Mouse (Mus musculus) splenic B cell, adult 2 months (primary cell): ENCODE data around the gene Btbd2.

Experiments used
- DNase-seq: peaks from one replicate; pipeline ENCODE4 v3.0.0-alpha.2; 2011; ENCODE audit warnings: low read depth, low spot score
- H3K27me3 ChIP-seq: 2 replicates; pipeline ENCODE4 v1.6.1; 2012; ENCODE audit warnings: mild to moderate bottlenecking, low read length, moderate library complexity, mixed read lengths; ENCODE audit not compliant: control insufficient read depth, poor library complexity, insufficient read depth, severe bottlenecking
- H3K36me3 ChIP-seq: 2 replicates; pipeline ENCODE4 v1.6.1; 2012; ENCODE audit warnings: mild to moderate bottlenecking, low read length, moderate library complexity, mixed read lengths; ENCODE audit not compliant: control insufficient read depth, poor library complexity, insufficient read depth, severe bottlenecking

Btbd2 gene

DNA sequence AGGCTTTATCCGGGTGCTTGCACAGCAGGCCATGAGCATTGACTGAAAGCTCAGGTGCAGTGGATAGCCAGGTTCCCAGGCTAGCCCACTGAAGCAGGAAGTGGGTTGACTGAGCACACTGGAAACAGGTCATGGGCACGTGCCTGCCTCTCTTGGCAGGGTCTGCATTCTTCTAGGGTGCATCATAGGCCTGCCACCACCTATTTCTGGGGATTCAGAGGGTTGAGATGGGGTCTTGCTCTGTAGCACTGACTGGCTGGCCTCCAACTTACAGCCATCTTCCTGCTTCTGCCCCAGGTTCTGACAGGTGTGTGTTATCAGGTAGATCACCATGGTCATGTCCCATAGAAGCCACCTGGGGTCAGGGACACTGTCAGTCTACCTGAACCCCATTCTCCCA, 51.9 kb downstream of the Btbd2 start:
- peaks cover 4% of the 10 kb centered on the region for H3K36me3 ChIP-seq
- no peaks in the 10 kb centered on the region for H3K27me3 ChIP-seq
- DNase-seq = no peak

DNA sequence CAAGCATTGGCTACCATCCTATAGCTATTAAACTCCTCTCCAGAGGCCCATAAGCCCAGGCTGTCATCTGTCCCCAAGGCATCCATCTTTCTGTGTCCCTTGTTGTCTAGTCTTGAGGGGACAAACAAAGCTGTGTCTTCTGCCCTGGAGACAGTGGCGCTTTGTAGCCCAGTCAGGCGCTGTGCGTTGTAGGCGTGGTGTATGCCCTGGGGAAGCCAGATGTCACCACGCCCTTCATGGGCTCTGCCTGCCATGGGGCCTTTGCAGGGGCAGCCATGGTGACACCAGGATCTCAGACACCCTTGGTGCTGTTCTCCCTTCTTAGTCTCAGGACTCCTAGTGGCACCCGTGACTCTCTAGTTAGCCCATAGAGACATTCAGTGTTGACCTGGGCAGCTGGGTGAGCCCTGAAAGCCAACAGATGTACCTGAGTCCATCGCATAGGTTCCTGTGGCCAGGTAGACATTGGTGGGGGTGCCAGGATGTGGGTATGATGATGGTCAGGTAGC, 52.8 kb downstream of the Btbd2 start:
- no peaks in the 10 kb centered on the region for H3K27me3 ChIP-seq
- peak; percentile 80 for DNase-seq

DNA sequence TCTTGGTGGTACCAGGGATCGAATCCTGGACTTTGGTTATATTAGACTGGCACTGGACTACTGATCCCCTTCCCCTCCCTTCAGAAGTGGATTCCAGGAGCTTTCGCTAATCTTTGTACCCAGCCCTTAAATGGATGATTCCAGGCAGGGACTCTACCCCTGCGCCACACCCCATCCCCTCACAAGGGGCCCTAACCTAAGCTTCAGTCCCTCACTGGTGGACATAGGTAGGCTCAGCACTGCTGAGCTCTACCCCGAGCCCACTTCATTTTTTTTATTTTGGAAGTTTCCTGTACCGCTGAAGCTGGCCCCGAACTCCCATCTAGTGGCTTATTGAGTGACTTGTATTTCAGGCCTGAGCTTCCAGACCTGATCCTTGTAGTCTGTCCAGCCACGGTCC, 53.5 kb downstream of the Btbd2 start:
- Histone ChIP-seq H3K36me3 (peaks cover 4% of the 10 kb centered on the region), H3K27me3 (no peaks in the 10 kb centered on the region)
- no peak for DNase-seq

More for the DNA sequence above, 52.8 kb downstream of the Btbd2 start:
- H3K36me3 ChIP-seq = peaks cover 4% of the 10 kb centered on the region

DNA sequence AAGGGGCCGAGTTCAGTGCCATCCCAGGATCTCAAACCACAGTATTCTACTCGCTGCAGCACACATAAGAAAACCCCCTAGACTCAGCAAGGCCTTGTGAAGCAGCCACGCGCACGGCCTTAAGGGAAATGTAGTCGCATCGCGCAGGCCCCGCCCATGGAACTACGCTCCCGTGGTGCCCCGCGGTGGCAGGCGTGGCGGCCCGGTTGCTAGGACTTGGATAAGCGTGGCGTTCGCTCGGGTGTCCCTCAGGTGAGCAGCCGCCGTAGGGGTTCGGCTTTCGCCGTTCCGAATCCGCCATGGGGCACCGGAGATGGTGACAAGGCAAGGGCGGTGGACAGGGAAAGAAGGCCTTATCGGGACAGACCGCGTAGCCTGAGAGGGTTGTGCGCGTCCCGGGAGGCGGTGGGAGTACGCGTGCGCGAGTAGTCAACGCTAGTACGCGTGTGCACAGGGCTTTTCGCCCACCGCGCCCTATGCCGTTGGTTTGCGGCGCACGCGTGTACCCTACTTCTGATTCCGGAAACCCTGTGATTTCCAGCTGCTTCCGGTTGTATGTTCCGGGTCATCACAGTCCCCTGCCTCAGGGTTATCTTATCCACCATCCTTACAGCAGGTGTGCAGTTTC, 54.1 kb downstream of the Btbd2 start, which contains the start of the genes Scamp4 and Adat3:
Gene Scamp4 (plus strand): TSS at position 175 of the 628 bp plus-strand sequence.
Gene Adat3 (plus strand): TSS at position 183 of the 628 bp plus-strand sequence.
- DNase-seq = peak; percentile 95
- Histone ChIP-seq H3K36me3 (peaks cover 3% of the 10 kb centered on the region), H3K27me3 (no peaks in the 10 kb centered on the region)

DNA sequence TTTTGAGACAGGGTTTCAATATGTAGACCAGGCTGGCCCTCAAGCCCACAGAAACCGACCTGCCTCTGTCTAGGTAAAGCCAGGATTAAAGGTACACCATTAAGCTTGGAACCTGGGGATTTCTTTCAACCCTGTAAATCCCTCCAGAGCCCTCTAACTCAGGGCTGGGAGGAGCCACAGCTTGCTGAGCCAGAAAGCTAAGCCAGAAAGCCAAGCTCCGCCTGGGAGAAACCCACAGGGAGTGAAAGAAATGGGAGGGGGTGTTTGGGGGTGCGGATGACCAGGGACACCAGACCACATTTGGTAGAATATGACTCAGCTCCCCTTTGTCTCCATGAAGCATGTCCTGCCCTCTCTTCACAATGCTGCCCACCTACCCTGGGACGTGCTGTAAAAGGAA, 60.6 kb downstream of the Btbd2 start:
- Histone ChIP-seq H3K36me3 (no peaks in the 10 kb centered on the region), H3K27me3 (no peaks in the 10 kb centered on the region)
- no peak for DNase-seq
